Mouse (Mus musculus): ENCODE data around the gene Atg10. TPM values are rescaled to one million over a fixed set of nuclear protein-coding genes. Genes with fewer than 3 reads are reported as not detected.

The Atg10 gene
- polyA plus RNA-seq, 1 experiment from 2014 or later, result 10.1 TPM

GRCm38 (mm10) chr13:91093610-91094009, 130.2 kb downstream of the Atg10 start:
- Histone ChIP-seq H3K9me3 (replicated peaks) (no peaks in the 10 kb centered on the region), H3K27ac (replicated peaks) (0 out of 2 replicates have a peak overlapping the region, but pooled peaks have one; percentile 49), H3K4me1 (peaks cover 20% of the 10 kb centered on the region; the same call in 1 of the 2 replicates), H3K4me3 (no peak overlapping the region), H3K27me3 (ENCODE audit: low read depth, poor library complexity, severe bottlenecking) (no peaks in the 10 kb centered on the region), H3K36me3 (no peaks in the 10 kb centered on the region)
- DNase-seq (ENCODE audit: low spot score), result no peak
- WGBS, result 14% methylated on average over 1 of the region's 1 CpGs

- DNase-seq (ENCODE audit: low spot score), result no peak
Measured at GRCm38 (mm10) chr13:91093162-91093561, 130.6 kb downstream of the Atg10 start.

GRCm38 (mm10) chr13:91091731-91092190, 132.0 kb downstream of the Atg10 start:
- DNase-seq (ENCODE audit: low spot score), result no peak
- WGBS, result 84% methylated on average over 2 of the region's 2 CpGs
- no peaks in the 10 kb centered on the region for H3K36me3 ChIP-seq
- H3K27me3 ChIP-seq (ENCODE audit: low read depth, poor library complexity, severe bottlenecking), result no peaks in the 10 kb centered on the region
- no peak overlapping the region for H3K4me3 ChIP-seq
- peaks cover 20% of the 10 kb centered on the region; the same call in 1 of the 2 replicates for H3K4me1 ChIP-seq
- no peak overlapping the region for H3K27ac ChIP-seq (replicated peaks)
- H3K9me3 ChIP-seq (replicated peaks), result no peaks in the 10 kb centered on the region

More at GRCm38 (mm10) chr13:91093162-91093561, 130.6 kb downstream of the Atg10 start:
- Histone ChIP-seq H3K4me3 (no peak overlapping the region), H3K4me1 (peaks cover 20% of the 10 kb centered on the region; the same call in 1 of the 2 replicates), H3K27ac (replicated peaks) (peak overlapping the region; percentile 49; the same call in 1 of the 2 replicates), H3K36me3 (no peaks in the 10 kb centered on the region), H3K9me3 (replicated peaks) (no peaks in the 10 kb centered on the region), H3K27me3 (ENCODE audit: low read depth, poor library complexity, severe bottlenecking) (no peaks in the 10 kb centered on the region)
- 30% methylated on average over 6 of the region's 6 CpGs for WGBS

- Histone ChIP-seq H3K27ac (replicated peaks) (no peak overlapping the region), H3K4me1 (peaks cover 20% of the 10 kb centered on the region; the same call in 1 of the 2 replicates)
- whole genome bisulfite sequencing, result 74% methylated on average over 4 of the region's 4 CpGs
Measured at GRCm38 (mm10) chr13:91090861-91091730, 132.7 kb downstream of the Atg10 start.

GRCm38 (mm10) chr13:91086361-91086900, 137.3 kb downstream of the Atg10 start:
- no peaks in the 10 kb centered on the region for H3K27me3 ChIP-seq (ENCODE audit: low read depth, poor library complexity, severe bottlenecking)
- no peak overlapping the region for H3K27ac ChIP-seq (replicated peaks)
- H3K9me3 ChIP-seq (replicated peaks), result no peaks in the 10 kb centered on the region
- 94% methylated on average over 12 of the region's 12 CpGs for WGBS
- no peak overlapping the region for H3K4me3 ChIP-seq
- 0 out of 2 replicates have a peak, but pooled peaks cover 5% of the 10 kb centered on the region for H3K4me1 ChIP-seq
- no peaks in the 10 kb centered on the region for H3K36me3 ChIP-seq
- DNase-seq (ENCODE audit: low spot score), result no peak

More at GRCm38 (mm10) chr13:91090861-91091730, 132.7 kb downstream of the Atg10 start:
- H3K4me3 ChIP-seq, result no peak overlapping the region
- H3K36me3 ChIP-seq, result no peaks in the 10 kb centered on the region
- DNase-seq (ENCODE audit: low spot score), result no peak
- no peaks in the 10 kb centered on the region for H3K9me3 ChIP-seq (replicated peaks)
- no peaks in the 10 kb centered on the region for H3K27me3 ChIP-seq (ENCODE audit: low read depth, poor library complexity, severe bottlenecking)

- Histone ChIP-seq H3K27ac (replicated peaks) (no peak overlapping the region), H3K36me3 (no peaks in the 10 kb centered on the region), H3K4me3 (no peak overlapping the region), H3K27me3 (ENCODE audit: low read depth, poor library complexity, severe bottlenecking) (no peaks in the 10 kb centered on the region), H3K4me1 (no peaks in the 10 kb centered on the region), H3K9me3 (replicated peaks) (no peaks in the 10 kb centered on the region)
- WGBS, result 98% methylated on average over 2 of the region's 2 CpGs
- DNase-seq (ENCODE audit: low spot score), result no peak
Measured at GRCm38 (mm10) chr13:91072351-91072750, 151.4 kb downstream of the Atg10 start.

GRCm38 (mm10) chr13:91060871-91061270, 162.9 kb downstream of the Atg10 start:
- Histone ChIP-seq H3K27ac (replicated peaks) (no peak overlapping the region), H3K36me3 (no peaks in the 10 kb centered on the region), H3K4me1 (no peaks in the 10 kb centered on the region), H3K9me3 (replicated peaks) (no peaks in the 10 kb centered on the region), H3K4me3 (no peak overlapping the region), H3K27me3 (ENCODE audit: low read depth, poor library complexity, severe bottlenecking) (no peaks in the 10 kb centered on the region)
- DNase-seq (ENCODE audit: low spot score), result no peak
- 94% methylated on average over 5 of the region's 5 CpGs for WGBS

GRCm38 (mm10) chr13:91048171-91048570, 175.6 kb downstream of the Atg10 start:
- Histone ChIP-seq H3K4me3 (no peak overlapping the region), H3K9me3 (replicated peaks) (0 out of 2 replicates have a peak, but pooled peaks cover 6% of the 10 kb centered on the region), H3K4me1 (no peaks in the 10 kb centered on the region), H3K27ac (replicated peaks) (no peak overlapping the region), H3K36me3 (no peaks in the 10 kb centered on the region), H3K27me3 (ENCODE audit: low read depth, poor library complexity, severe bottlenecking) (no peaks in the 10 kb centered on the region)
- WGBS, result 90% methylated on average over 4 of the region's 4 CpGs
- DNase-seq (ENCODE audit: low spot score), result no peak

GRCm38 (mm10) chr13:91046851-91047250, 176.9 kb downstream of the Atg10 start:
- H3K27ac ChIP-seq (replicated peaks), result no peak overlapping the region
- no peaks in the 10 kb centered on the region for H3K36me3 ChIP-seq
- H3K9me3 ChIP-seq (replicated peaks), result 0 out of 2 replicates have a peak, but pooled peaks cover 6% of the 10 kb centered on the region
- no peak overlapping the region for H3K4me3 ChIP-seq
- WGBS, result 89% methylated on average over 5 of the region's 5 CpGs
- no peak for DNase-seq (ENCODE audit: low spot score)
- H3K27me3 ChIP-seq (ENCODE audit: low read depth, poor library complexity, severe bottlenecking), result no peaks in the 10 kb centered on the region
- H3K4me1 ChIP-seq, result no peaks in the 10 kb centered on the region

- Histone ChIP-seq H3K4me3 (no peak overlapping the region), H3K27me3 (ENCODE audit: low read depth, poor library complexity, severe bottlenecking) (no peaks in the 10 kb centered on the region), H3K36me3 (no peaks in the 10 kb centered on the region), H3K27ac (replicated peaks) (no peak overlapping the region), H3K9me3 (replicated peaks) (no peaks in the 10 kb centered on the region), H3K4me1 (0 out of 2 replicates have a peak, but pooled peaks cover 2% of the 10 kb centered on the region)
- WGBS, result 85% methylated on average over 1 of the region's 1 CpGs
- DNase-seq (ENCODE audit: low spot score), result no peak
Measured at GRCm38 (mm10) chr13:91041236-91041635, 182.5 kb downstream of the Atg10 start.

- Histone ChIP-seq H3K9me3 (replicated peaks) (no peaks in the 10 kb centered on the region), H3K4me1 (0 out of 2 replicates have a peak, but pooled peaks cover 2% of the 10 kb centered on the region), H3K4me3 (no peak overlapping the region), H3K27ac (replicated peaks) (no peak overlapping the region), H3K27me3 (ENCODE audit: low read depth, poor library complexity, severe bottlenecking) (no peaks in the 10 kb centered on the region), H3K36me3 (no peaks in the 10 kb centered on the region)
- no peak for DNase-seq (ENCODE audit: low spot score)
Measured at GRCm38 (mm10) chr13:91040421-91040820, 183.3 kb downstream of the Atg10 start.

GRCm38 (mm10) chr13:91039201-91039807, 184.5 kb downstream of the Atg10 start:
- Histone ChIP-seq H3K36me3 (no peaks in the 10 kb centered on the region), H3K4me1 (0 out of 2 replicates have a peak, but pooled peaks cover 2% of the 10 kb centered on the region), H3K27me3 (ENCODE audit: low read depth, poor library complexity, severe bottlenecking) (no peaks in the 10 kb centered on the region), H3K4me3 (no peak overlapping the region), H3K27ac (replicated peaks) (no peak overlapping the region), H3K9me3 (replicated peaks) (no peaks in the 10 kb centered on the region)
- 69% methylated on average over 11 of the region's 11 CpGs for WGBS
- no peak for DNase-seq (ENCODE audit: low spot score)
